Mouse (Mus musculus) testis, postnatal 14 days (tissue): Measurements from ENCODE around the gene Sh3d21.

Experiments
- DNase-seq: peaks from one replicate; pipeline ENCODE4 v3.0.0; 2021; ENCODE audit warnings: low spot score

Gene Sh3d21

DNA sequence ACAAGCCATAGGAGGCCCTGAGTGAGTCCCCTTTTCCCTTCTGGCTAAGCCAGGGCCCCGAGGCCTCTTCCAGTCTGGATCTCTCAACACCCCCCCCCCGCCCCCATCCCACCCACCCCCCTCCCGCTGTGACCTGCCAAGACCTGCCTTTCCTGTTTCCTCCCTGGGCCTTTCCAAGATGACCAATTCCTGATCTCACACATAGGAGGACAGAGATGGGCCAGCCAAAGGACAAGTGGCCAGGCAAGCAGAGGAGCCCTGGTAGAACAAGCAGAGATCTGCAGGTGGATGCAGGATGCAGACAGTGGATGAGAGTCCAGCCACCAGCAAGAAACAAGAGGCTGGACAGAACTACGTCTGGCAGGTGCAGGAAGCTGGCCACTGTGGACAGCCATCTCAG, 17.9 kb downstream of the Sh3d21 start:
- no peak for DNase-seq

DNA sequence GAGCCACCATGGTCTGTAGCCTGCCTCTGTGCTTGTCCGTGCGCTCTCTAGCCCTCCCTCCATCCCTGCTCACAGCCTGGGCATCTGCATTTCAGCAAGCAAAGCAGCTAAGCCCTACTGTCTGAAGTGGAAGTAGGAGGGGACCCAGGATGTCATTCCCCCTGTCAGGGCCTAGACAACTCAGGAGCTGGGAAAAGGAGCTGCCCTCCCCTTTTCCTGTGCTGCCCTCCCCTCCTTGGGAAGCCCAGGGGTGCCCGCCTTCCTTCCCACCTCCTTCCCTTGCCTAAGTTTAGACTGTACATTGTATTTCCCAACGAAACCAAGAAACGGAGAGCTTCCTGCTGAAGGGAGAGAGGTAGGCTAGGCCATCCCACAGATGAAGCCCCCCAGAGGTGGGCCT, 22.3 kb downstream of the Sh3d21 start:
- DNase-seq = no peak

DNA sequence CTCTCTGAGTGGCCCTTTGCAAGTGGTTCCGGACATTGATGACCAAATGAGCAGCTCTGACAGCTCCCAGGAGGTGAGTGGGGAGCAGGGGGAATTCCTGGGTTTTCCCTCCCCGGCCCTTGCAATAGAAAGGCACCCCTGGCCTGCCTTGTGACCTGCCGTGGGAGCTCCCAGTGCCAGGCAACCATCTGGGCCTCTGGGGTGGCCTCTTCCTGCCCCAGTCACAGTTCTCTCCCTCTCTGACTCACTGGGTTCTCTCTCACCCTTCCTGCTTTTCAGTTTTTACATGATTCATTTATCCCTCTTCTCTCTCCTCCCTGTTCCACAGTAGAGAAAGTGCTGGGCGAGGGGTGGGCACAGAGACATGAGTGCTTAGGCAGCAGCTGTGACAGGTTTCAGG, 25.5 kb downstream of the Sh3d21 start:
- DNase-seq = no peak

DNA sequence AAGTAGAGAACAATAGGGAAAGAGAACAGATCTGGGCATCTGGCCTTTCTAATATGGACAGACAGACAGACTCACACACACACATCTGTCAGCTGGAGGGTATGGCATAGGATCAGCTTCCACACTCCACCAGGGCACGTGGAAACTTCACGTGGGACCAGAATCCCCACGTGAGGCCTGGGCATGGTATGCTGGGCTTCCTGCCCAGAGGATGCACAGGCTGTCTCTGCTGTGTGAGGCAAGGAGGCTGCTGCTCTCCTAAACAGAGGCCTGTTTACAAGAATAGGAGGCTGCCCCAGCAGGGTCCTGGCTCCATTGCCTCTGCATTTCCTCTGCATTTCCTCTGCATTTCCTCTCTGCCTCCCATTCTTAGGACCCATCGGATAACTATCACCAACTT, 28.7 kb downstream of the Sh3d21 start:
- DNase-seq = no peak

DNA sequence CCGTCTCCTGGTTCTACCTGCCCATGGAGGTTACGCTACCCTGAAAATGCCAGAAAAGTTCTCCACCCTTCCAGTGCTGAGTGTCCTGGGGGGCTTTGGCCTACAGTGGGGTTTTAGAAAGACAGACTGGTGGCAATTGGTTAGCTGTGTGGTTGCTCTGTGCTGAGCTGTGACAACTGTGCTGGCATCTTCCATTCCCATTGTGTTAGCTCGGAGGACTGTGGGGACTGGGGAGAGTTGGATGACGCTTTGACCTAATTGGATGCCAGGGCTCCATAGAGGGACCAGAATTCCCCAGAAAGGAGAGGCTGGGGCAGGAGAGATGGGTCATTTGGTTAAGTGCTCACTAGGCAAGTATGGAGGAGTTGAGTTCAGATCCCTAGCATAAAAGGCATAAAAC, 29.1 kb downstream of the Sh3d21 start:
- no peak for DNase-seq

DNA sequence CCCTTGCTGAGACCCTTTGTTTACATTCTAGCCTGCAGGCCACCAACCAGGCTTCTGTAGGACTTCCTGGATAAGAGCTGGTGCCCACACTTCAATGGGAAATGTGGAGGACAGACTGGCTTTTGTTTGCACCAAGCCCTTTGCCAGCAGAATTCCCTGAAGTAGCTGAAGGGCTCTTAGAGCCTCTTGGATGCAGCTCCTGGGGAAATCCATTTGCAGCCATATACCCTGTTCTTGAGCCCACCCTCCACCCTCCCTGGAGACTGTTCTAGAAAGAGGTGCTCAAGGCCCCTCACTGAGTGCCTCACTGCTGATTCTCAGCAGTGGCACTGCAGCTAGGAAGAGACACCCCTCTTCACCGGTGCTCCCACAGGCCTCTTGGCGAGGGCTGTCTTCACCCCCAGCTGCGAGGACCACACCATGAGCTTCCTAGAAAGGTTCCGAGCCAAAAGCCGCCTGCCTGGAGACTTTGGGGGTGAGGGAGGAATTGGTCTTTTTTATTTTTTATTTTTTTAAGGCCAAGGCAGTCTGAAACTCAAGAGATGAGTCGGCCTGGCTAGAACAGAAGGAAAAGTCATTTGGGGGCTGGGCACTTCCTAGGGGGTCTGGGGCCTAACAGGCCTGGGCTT, 30.5 kb downstream of the Sh3d21 start:
- DNase-seq = no peak

DNA sequence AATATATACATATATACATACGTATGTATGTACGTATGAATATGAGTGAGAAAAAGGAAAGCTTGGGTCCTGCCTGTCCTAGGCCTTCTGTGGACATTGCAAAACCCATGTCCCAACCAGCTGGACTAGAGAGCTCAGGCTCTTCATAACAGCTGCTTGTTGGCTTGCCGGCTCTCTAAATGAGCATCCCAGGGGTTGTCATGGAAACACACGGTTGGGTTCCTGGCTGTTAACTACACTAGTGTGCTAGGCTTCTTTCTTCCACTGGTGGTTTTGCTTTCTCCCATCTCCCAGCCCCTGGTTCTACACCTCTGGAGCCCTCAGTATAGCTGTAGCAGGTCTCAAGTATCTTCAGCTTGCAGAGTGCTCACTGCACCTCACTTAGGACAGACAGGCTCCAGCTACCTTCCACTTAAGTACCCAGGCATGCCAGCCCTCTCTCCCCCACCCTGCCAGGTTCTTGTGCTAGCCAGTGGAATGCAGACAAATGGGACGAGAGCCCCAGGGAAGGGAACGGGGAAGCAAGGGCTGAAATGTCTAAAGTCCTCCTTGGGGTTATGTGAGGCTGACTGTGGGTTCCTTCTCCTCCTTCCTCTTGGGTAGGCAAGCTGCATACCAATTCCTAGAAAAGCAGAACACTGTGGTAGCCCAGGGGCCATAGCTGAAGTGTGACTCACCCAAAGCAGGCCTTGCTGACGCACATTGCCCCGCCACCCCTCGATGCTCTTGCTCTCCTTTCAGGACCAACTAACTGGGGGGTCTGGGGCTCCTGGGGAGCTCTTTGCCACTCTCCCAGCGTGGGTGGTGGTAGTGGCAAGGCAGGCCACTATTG, 31.8 kb downstream of the Sh3d21 start:
- no peak for DNase-seq

DNA sequence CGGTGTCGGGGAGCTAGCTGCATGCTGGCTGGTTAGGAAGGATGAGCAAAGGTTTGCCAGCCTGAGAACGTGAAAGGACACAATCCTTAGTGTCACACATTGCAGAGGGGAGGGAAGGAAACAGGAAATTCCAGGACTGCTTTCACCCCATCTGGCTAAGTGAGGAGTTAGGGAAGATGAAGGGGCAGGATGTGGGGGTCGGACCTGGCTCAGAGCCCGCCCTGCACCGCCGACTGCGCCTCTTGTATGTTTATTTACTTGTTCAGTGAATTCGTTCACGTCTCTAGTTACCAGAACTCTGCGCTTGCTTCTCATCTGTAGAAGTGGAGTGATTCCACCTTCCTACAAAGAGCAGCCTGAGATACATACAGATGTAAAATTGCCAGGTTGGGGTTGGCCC, 32.8 kb downstream of the Sh3d21 start:
- no peak for DNase-seq

DNA sequence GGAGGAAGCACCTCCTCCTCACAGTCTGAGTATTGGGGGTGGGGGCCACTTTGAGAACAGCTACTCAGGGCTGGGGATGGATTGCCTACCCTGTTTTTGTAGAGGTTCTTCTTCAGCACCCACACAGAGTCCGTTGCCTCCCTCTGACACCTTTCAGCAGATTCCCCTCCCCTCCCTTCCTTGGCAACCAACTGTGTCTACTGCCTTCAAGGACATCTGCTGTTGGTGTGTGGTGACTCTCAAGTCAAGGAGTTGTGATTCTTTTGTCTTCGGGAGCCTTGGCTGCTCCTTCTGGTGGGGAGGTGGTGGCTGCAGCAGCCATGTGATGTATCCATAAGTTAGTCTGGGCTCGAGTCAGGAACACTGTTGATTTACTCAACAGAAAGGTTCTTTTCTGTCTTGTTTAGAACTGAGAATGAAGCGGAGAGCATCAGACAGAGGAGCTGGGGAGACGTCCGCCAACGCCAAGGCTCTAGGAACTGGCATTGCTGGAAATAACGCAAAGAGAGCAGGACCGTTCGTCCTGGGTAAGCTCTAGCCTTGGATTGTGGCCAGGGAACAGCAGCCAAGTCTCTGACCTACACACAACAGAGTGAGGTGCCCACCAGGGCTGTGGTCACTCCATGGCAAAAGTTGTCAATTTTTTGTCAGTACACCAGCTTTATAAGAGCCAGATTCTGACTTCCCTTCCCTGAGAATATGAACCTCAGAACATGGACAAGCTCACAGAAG, 39.8 kb downstream of the Sh3d21 start:
- no peak for DNase-seq

DNA sequence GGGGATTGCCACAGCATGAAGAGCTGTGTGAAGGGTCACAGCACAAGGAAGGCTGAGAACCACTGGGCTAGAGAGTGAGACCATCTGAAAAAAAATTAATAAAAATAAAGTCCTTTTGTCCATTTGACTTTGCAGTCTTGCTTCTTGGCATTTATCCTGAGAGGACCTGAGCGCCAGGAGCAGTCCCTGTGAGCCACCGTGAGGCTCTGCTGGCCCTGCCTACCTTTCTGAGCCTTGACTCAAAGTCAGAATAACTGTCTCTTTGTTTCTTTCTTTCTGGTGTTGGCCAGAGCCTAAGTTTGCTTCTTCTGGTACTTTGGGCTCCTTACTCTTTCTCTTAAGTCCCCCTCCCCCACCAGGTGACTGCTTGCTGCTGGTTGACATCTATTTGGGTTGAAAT, 42.8 kb downstream of the Sh3d21 start:
- DNase-seq = no peak

DNA sequence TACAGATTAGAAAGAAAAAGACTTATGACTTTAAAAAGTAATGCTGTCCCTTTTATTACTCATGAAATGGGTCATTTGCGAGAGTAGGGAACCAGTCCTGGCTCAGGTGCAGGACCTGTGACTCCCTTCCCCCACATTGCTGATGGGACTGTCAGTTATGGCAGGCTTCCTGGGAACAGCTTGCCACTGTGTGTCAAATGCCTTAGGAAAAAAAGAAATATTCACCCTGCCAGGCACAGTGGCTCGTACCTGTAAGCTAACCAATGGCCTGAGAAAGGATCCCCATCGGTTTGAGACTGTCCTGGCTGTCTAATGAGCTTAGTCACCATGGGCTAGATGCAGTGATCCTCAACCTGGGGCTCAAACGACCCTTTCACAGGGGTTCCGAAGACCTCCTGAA, 43.2 kb downstream of the Sh3d21 start:
- no peak for DNase-seq

DNA sequence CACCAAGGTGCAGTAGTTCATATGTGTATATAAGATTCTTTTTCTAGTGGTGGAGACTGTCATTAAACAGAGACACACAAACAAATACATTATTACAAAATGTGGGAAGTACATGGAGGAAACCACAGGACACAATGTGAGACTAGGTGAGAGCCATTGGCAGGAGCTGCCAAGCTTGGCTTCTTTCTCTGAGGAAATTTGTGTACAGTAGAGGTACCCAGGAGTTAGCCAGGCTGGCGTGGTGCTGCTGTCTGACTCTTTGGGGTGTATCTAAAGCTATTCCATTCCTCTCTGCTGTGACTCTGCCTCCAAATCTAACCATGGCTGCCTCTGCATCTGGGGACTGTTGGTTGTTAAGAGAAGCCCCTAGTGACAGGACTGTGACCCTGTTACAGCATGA, 44.2 kb downstream of the Sh3d21 start:
- no peak for DNase-seq

DNA sequence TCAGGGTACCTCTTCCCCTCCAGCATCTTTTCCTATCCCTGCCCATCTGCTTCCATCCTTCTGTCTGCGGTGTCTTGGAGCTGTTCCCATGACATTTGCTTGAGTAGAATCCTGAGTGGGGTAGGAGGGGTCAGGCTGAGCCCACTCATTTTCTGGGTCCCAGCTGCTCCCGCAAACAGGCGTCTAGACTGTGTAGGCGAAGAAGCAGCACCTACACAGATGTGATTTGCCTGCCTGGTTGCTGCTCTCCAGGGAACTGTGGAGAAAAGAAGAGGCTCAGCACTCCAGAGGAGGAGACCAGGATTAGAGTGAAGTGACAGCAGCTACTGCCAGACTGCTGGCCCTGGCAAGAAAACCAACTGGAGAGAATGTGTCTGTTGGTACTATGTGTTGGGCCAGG, 44.6 kb downstream of the Sh3d21 start:
- DNase-seq = no peak

DNA sequence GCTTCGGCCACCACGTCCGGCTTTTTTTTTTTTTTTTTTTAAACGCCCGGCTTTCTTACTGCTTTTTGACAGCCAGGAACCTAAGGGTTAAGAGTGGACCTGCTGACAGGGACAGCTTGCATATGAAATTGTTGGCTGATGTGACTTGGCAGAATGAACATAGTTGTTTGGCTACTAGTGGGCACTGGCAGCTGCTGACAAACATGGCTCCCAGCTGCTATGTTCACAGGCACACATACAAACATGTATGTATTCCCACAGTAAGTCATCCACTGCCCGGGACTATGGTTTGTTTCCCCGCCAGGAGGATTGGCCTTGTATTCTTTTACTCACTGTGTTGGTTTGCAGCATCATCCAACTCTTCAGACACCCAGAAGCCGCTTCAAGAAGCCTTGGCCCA, 46.2 kb downstream of the Sh3d21 start:
- DNase-seq = no peak

DNA sequence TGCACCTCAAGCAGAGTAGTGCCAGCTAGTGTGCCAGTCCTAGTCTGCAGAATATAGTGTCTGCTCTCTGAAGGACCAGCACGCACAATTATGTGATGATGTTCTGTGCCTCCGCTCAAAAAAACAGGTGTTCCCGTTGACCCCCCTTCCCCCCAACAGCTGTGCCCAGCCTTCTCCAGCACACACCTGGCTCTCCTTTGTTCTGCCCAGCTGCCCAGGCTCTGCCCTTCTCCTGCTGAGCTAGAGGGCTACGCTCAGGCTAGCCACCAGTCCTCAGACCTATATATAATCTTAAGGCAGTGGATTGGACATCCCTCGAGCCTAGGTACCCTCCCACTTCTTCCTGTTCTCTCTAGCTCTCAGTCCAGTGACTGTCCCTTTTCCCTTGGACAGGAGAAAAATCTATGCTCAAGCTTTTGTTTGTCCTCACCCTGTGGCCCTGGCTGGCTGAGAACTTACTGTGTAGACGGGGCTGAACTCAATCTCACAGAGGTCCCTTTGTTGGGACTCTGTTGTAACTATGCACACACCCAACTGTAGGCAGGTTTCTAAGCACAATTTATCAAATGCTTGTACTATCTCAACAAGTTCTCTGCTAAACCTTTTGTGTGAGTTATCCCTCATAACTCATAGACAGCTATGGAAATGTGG, 47.3 kb downstream of the Sh3d21 start:
- no peak for DNase-seq

DNA sequence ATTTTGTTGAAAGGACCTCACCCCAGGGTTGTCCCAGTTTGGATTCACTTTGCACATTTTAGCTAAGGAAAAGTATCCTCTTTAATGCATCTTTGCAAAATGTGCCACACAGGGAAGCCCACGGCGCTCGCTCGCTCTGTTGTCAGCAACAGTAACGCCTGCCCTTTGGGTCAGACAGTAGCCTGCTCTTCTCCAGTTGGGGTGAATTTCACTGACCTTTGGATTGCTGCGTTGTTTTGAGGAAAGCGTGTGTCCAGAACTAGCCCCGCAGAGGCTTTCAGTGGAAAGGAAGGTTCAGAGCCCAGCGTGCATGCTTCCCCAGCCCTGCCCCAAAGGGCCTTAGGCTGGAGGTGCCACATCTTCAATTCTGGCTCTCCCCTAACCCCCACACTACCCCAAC, 47.9 kb downstream of the Sh3d21 start:
- no peak for DNase-seq

DNA sequence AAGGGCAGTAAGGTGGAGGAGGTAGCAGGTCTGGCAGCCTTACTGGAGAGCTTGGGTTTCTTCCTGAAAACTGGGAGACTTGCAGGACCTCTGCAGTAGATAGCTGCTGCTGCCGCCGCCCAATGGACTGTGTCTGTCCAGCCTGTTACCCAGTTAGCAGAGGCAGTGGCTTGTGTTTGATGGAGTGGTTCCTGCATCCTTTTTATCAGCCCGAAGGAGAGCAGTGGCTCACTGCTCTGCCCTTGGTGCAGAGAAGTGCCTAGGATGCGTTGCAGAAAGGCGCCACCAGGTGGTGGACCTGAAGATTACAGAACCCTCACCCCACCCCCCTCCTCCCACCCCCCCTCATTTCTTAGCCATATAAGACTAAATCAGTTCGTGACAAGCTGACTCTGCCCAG, 49.3 kb downstream of the Sh3d21 start:
- DNase-seq = no peak

DNA sequence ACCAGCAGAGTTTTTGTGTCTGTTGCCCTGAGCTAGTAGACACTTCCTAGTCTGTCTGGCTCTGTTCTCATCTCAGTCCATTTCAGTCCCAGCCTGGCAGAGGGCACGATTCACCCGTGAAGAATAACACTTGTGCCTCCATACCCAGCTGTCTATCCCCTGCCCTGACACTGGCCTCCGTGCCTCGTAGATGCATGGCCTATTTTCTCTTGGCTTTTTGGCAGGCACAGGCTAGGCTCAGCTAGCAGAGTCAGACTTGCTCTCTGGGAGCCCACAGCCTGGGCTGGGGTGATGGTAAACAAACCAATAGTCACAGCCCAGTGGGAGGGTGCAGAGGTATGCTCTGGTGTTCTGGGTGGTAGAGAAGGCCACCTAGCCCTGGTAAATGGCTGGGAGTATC, 50.0 kb downstream of the Sh3d21 start:
- no peak for DNase-seq

DNA sequence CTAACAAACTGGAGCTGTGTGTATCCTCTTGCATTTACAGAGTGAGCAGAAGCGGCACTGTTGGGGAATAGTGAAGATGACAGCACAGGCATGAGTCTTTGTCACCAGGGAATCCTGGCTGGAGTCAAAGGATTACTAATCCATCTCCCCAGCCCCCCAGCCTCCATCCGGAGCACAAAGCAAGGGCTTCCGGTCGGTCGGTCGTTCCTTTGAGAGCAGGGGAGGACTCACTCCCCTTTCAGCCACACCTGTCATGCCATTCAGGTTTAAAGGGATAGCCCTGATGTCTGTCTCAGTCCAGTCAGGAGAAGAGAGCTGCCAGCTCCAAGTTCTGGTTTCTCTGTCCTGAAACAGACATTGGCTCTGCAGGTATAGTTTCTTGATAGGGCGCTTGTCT, 52.1 kb downstream of the Sh3d21 start:
- no peak for DNase-seq

DNA sequence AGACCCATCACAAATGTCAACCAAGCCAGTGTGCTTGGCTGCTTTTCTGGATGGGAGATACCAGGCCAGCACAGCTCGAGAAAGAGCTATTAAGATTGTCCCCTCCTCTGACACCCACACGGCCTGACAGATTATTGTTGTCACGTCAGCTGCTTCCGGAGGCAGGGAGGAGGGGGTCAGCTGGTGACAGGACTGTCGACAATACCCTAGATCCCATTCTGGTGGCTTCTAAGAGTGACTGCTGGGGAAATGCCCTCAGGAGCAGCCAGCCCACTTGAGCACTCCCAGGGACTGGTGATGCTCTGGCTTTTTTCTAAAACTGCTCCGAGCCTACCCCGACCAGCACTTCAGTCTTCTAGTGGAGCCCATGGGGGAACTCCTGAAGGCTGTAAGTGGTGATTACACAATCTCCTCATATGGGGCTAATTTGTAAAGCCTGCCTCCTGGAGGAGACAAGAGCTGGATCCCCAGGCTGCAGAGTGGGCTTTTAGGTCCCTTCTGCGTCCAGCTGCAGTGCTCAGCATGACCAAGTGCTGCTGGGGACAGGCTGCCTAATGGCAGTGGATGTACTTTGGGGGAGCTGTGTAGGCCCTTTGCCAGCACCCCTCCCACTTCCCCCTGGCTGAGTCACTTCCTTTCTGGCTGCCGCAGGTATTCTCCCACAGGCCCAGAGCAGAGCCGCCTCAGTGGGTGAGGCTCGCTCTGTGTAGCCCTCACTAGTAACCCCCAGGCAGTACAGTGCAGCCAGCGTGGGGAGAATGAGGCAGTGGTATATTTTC, 52.7 kb downstream of the Sh3d21 start:
- DNase-seq = peak; percentile 52

DNA sequence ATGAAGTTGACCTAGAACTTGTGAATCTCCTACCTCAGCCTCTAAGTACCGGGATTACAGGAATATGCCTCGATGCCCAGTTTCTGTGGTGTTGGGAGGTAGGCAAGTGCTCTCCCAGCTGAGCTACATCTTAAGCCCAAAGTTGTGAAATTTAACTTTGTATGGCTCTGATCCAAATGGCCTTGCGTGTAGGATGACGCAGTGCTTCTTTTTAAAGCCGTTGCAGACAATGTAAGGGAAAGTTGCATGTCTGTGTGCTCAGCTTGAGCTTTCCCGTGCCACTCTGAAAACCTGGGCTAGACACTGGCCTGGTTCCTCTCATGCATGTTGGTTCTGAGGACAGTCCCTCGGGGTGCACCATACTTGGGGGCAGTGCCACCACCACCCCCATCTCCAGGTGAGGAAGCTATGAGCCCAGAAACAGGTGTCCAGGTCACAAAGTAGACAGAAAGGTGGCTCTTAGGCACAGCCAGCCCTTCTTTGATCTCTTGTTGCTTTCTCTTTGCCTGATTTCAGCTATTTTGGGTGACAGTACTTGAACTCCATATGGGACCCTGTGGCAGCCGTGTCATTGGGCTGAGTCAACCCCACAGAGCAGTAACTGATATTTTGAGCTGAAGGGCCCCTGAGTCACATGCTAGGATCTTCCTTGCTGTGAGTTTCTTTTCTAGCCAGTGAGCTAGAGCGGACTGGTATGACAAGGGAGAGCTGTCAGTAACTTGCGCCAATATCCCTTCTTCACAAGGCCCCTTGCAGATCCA, 53.5 kb downstream of the Sh3d21 start:
- no peak for DNase-seq
